Mouse (Mus musculus): ENCODE data around the gene Dpf2.

Dpf2 gene

GRCm38 (mm10) chr19:5913007-5913719 is at the start of gene Dpf2:
Gene Dpf2, minus strand, starts transcription at chr19:5913010.
- DNase-seq: peak in 1 of 2 experiments; percentile 53

GRCm38 (mm10) chr19:5957371-5957770 is 44.6 kb upstream of the Dpf2 start:
- no peak for DNase-seq

DNA sequence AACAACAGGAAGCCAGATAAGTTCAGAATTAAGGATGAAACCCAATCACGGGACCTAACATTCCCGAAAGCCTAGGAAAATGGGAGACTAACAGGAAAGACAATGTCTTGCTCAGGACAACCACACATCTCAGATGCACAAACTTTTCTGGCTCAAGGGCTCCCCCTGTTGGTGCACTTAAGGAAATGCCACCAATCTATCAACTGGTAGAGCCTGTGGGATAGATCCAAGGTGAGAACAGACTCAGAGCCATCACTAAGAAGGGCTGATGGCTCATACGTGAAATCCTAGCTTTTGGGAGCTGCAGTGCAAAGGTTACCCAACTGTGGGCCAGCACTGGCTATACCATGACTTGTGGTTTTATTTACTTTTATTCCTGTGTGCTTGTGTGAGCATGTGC is 43.9 kb upstream of the Dpf2 start:
- DNase-seq: peak; percentile 82 to 83

GRCm38 (mm10) chr19:5955704-5956670 is 43.2 kb upstream of the Dpf2 start:
- DNase-seq: peak; percentile 83 to 91

DNA sequence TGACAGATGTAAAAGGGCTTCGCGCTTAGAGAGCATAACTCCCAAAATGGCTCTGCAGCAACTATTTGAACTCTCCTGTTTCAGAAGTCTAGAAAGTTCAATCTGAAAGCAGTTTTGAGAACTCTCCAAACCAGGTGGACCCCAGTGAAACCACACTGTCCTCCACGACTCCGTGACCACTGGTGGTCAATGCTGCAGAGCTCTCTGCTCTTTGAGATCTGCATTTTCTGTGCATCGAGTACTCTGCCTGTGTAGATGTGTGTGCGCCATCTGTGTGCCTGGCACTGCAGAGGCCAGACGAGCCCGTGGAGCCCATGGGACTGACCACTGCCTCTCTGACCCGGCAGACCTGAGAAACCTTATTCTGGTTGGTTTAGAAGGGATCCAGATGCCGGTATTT is 42.1 kb upstream of the Dpf2 start:
- DNase-seq: no peak

DNA sequence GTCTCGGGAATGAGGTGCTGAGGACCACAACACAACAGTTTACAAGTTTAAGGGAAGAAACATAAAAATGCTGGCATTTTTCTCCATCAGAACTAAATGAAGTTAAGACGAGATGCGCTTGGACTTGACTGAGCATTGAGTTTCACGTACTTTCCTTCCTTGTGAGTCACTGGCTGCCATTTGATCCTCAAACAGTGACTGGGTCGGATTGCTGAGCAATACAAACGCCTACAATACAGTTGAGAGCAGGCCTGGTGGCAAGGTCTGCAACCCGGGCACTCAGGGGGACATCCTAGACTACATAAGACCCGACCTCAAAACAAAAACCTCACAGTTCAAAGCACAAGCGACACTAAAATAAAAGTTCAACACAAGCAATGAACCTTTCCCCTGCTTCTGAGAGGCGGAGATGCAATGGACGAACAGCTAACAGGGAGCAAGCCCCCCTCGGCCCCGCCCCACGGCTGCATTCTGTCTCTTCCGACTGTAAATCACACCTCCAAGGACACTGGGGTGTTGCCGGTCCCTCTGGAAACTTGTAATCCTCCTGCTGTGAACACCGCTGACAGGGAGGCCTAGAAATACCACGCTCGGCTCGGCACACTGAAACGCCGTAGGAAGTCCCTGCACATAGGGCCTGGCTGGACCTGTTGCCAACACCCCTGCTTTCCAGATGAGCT is 41.4 kb upstream of the Dpf2 start:
- peak; percentile 44 to 73 for DNase-seq

DNA sequence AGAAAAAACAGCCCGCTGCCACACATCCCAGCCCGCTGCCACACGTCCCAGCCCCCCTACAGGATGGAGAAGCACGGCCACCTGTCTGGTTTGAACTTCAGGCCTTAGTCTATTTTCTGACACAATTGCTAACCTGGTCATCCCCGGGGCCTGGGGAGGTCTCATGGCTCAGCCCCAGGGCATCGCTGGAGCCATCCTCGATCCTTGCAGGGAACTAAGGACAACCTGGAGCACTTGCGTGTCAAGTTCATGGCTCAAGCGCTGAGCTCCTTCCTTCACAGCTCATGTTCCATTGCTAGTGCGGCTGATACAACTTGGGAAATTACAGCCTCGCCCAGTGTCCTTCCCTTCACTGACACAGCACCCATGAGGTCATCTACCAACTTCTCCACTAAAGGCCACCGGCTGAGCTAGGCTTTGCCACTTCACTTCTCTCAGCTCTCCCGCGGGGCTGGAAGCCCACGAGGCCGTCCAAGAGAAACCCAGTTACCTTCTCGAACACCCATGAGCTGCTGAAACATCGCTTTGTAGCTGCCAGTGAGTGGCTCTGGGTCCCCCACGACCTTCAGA is 40.5 kb upstream of the Dpf2 start:
- no peak for DNase-seq

DNA sequence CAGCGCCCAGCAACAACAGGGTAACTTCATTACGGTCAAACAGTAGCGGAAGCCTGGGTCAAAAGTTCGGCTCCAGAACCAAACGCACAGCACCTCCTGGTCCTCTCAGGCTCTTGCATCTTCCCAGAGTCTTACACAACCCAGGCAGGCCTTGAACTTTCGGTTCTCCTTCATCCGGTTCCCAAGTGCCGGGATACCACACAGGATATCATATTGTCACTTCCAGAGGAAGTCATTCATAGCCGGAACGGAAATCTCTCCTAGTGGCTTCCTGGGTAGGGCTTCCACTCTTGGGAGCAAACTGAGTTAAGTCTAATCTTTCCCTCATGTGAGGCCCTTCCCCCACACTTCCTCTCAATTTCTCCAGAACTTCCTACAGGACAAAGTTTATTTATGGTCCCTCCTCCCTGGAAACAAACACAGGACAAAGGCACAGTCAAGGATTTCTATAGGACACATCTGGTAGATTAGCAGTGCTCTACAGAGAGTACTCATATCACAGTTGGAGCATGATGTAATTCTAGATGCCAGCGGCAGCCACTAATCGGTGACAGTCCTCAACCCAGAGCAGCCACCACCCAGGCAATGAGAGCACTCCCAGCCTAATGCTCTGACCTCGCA is 39.4 kb upstream of the Dpf2 start:
- peak; percentile 75 to 86 for DNase-seq

GRCm38 (mm10) chr19:5951631-5952030 is 38.8 kb upstream of the Dpf2 start:
- DNase-seq: no peak

GRCm38 (mm10) chr19:5950218-5950617 is 37.4 kb upstream of the Dpf2 start:
- DNase-seq: peak in 1 of 2 experiments; percentile 58

DNA sequence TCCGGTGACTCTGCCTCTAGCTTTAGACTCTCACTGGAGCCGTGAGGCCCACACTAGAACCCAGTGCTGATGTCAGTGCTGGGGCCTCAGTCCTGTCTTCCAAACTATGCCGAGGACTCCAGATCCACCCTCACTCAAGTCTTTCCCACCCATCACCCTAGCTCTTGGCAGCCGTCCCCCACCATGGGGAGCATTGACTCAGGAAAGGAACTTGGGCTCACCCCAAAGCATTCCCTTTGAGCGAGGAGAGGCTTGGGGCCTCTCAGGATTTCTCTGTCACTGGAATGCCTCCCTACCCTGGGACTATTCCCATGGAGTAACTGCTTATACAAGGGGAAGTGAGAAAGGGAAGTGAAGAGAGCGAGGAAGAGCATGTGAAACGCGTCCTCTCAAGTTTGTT is 33.1 kb upstream of the Dpf2 start:
- peak; percentile 26 to 43 for DNase-seq

GRCm38 (mm10) chr19:5945027-5945426 is 32.2 kb upstream of the Dpf2 start:
- peak; percentile 36 to 49 for DNase-seq

- DNase-seq: no peak
These were observed 31.3 kb upstream of the Dpf2 start for GRCm38 (mm10) chr19:5944145-5944544.

- no peak for DNase-seq
These were observed 30.6 kb upstream of the Dpf2 start for GRCm38 (mm10) chr19:5943404-5943803.

DNA sequence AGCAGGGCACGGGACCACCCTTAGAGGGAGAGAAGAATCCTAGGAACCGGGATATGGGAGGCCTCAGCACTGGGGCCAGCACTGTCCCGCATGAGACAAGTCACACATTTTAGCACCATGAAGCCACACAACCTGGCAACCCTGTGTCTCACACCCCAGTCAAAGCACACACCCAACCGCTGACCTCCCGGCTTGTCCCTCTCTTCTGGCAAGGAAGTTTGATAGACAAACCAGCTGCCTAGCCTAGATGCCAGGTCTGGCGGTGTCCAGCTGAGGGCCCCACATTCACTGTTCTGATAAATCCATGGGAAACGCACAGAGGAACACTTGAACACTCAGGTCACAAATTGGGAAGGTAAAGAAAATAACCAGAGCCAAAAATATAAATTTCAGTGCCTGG is 29.8 kb upstream of the Dpf2 start:
- DNase-seq: no peak

- DNase-seq: no peak
These were observed 27.8 kb upstream of the Dpf2 start for GRCm38 (mm10) chr19:5940656-5941055.

GRCm38 (mm10) chr19:5940173-5940572 is 27.4 kb upstream of the Dpf2 start:
- DNase-seq: peak; percentile 94 to 95

GRCm38 (mm10) chr19:5939715-5940114 is 26.9 kb upstream of the Dpf2 start:
- no peak for DNase-seq

DNA sequence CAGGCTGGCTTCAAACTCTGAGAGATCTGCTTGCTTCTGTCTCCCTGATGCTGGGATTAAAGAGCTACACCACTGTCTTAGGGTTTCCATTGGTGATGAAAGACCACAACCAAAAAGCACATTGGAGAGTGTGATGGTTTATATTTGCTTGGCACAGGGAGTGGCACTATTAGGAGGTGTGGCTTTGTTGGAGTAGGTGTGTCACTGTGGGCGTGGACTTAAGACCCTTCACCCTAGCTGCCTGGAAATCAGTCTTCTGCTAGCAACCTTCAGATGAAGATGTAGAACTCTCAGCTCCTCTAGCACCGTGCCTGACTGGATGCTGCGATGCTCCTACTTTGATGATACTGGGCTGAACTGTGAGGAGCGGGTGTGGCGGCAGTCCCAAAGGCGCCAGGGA is 25.7 kb upstream of the Dpf2 start:
- DNase-seq: no peak

GRCm38 (mm10) chr19:5937836-5938406 is 25.1 kb upstream of the Dpf2 start:
- DNase-seq: no peak

DNA sequence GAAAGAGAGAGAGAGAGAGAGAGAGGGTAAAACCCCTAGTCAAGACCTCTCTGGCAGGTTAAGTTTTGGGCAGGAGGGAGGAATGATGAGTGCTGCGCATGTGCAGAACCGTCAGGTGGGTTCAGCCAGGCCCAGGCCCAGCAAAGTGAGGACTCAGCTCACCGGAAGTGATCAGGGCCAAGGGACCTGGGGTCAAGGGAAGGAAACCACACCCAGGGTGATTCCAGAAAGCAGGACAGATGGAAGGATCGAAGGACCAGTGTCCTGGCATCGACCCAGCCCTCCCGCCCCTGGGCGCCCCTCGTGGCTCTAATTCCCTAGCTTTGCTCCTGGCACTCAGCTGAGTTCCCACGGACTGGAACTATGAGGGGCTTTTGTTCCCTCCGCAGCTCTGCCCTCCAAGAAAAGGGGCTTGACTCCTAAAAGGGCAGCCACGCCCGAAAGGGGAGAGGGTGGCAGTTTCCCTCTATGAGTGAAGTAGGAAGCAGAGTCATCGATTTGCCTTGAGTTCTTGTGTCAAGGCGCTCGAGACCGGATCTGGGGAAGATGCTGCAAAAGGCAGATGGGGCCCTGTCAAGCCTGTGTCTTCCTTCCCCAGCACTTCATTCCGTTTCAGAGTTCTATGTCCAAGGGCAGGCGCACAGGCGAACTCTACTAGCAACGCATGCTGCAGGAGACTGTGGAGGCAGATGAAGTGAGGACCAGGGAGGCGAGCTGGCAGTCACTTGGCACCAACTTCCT is 24.5 kb upstream of the Dpf2 start:
- no peak for DNase-seq

All from kidney, postnatal 25 days (tissue).